Mouse (Mus musculus): ENCODE results near the gene Dnajb14. TPM values are rescaled to one million over a fixed set of nuclear protein-coding genes. Genes with fewer than 3 reads are reported as not detected.

The Dnajb14 gene
- total and polyA plus RNA-seq, 3 experiments, result 2.8 to 7.0 (median 4.4) TPM

DNA sequence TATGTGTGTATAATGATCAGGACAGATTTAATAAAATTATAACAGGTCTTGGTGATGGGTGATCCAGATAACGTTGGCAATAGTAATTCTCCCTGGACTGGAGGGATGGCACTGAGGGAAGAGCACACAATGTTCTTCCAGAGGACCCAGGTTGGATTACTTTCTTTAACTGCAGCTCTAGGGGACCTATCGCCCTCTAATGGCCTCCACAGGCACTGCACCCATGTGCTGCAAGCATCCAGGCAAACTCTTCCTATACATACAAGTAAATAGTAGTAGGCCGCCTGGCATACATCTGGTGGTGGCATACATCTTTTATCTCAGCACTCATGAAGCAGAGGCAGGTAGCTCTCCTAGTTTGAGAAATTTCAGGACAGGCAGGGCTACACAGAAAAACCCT, 27.7 kb downstream of the Dnajb14 start:
- DNase-seq (ENCODE audit: extremely low read depth), result peak; percentile 45
- in situ Hi-C loops (cut with MboI; ENCODE audit: low pct_ligation_motif_present, low pct_unique_long_range_greater_than_20kb, low sequenced_read_pairs) (no loop called here), dilution Hi-C loops (cut with MboI; ENCODE audit: extremely low pct_ligation_motif_present, extremely low pct_unique_long_range_greater_than_20kb, low sequenced_read_pairs) (no loop called here)
- no peak for TF ChIP-seq BHLHE40 (IDR thresholded peaks at IDR 0.05; ENCODE audit: low read depth, low read length)
- no peak for TF ChIP-seq CHD1 (IDR thresholded peaks at IDR 0.05; ENCODE audit: low read depth, low read length)
- no peak for TF ChIP-seq KAT2A (IDR thresholded peaks at IDR 0.05; ENCODE audit: insufficient replicate concordance, low read length)
- no peak for TF ChIP-seq GABPA (IDR thresholded peaks at IDR 0.05; ENCODE audit: insufficient replicate concordance, low read depth, low read length)
- no peak for TF ChIP-seq MAX (IDR thresholded peaks at IDR 0.05; ENCODE audit: low read length)
- no peak for TF ChIP-seq EP300 (IDR thresholded peaks at IDR 0.05; ENCODE audit: low read length)
- no peak for TF ChIP-seq UBTF (IDR thresholded peaks at IDR 0.05; ENCODE audit: low read depth, low read length)
- TF ChIP-seq POLR2A (IDR thresholded peaks at IDR 0.05; ENCODE audit: low read depth, low read length), result no peak
- no peak for TF ChIP-seq CHD2 (IDR thresholded peaks at IDR 0.05; ENCODE audit: low read length)
- peak; percentile 68 for TF ChIP-seq RAD21 (IDR thresholded peaks at IDR 0.05; ENCODE audit: low read depth, low read length)
- peak; percentile 73 for TF ChIP-seq SMC3 (IDR thresholded peaks at IDR 0.05; ENCODE audit: low read depth, low read length)
- peak; percentile 78 to 88 for TF ChIP-seq CTCF (conservative IDR thresholded peaks at IDR 0.05 in 1 of 2, IDR thresholded peaks at IDR 0.05 in 1 of 2; ENCODE audit: low read depth in 2 of 2, low read length in 2 of 2)
- TF ChIP-seq ZKSCAN1 (IDR thresholded peaks at IDR 0.05; ENCODE audit: borderline replicate concordance, low read depth, low read length), result no peak
- TF ChIP-seq ZNF384 (IDR thresholded peaks at IDR 0.05; ENCODE audit: low read depth, low read length), result no peak
- no peak for TF ChIP-seq TCF12 (IDR thresholded peaks at IDR 0.05; ENCODE audit: low read depth, low read length)
- Histone ChIP-seq H3K27ac (ENCODE audit: insufficient read depth, low read depth) (no peak overlapping the region), H3K9ac (ENCODE audit: insufficient read depth, low read depth) (no peak overlapping the region), H3K4me2 (ENCODE audit: insufficient read depth, low read depth, poor library complexity, severe bottlenecking) (no peak overlapping the region), H3K4me1 (ENCODE audit: control insufficient read depth in 1 of 2, insufficient read depth in 2 of 2) (peaks cover 0 to 28% of the 10 kb centered on the region in 2 experiments; a peak in 2 of 4 replicates), H3K79me2 (replicated peaks; ENCODE audit: control insufficient read depth, extremely low read depth, insufficient read depth, poor library complexity, severe bottlenecking) (no peaks in the 10 kb centered on the region), H3K9me3 (replicated peaks; ENCODE audit: low read length) (peaks cover 5% of the 10 kb centered on the region), H3K36me3 (replicated peaks in 1 of 2; ENCODE audit: control insufficient read depth in 1 of 2, insufficient read depth in 1 of 2, low read length in 1 of 2) (peaks cover 35 to 53% of the 10 kb centered on the region in 2 experiments), H3K27me3 (replicated peaks) (no peaks in the 10 kb centered on the region), H3K4me3 (replicated peaks in 1 of 3; ENCODE audit: low read depth in 2 of 3, low read length in 2 of 3, poor library complexity in 1 of 3) (no peak overlapping the region)

DNA sequence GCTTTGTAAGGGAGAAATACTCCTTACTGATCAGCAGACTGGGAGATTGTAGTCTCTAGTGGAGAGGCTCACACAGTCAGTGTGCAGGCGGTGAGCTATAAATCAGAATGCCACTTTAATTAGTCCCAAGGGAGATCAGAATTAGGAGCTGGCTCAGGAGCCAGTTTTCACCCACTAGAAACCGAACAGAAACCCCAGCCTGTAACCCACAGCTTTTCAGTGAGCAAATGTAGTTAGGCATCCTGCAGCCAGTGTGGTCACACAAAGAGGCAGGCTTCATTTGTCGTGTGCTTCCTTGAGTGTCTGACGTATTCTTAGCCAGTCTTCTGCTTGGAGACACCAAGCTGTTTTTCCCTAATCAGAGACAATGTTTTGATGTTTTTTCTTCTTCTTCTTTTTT, 28.9 kb downstream of the Dnajb14 start:
- in situ Hi-C loops (cut with MboI; ENCODE audit: low pct_ligation_motif_present, low pct_unique_long_range_greater_than_20kb, low sequenced_read_pairs) (no loop called here), dilution Hi-C loops (cut with MboI; ENCODE audit: extremely low pct_ligation_motif_present, extremely low pct_unique_long_range_greater_than_20kb, low sequenced_read_pairs) (no loop called here)
- no peak for TF ChIP-seq ETS1 (conservative IDR thresholded peaks at IDR 0.05; ENCODE audit: low read depth, low read length)
- TF ChIP-seq HCFC1 (IDR thresholded peaks at IDR 0.05; ENCODE audit: low read depth, low read length), result no peak
- TF ChIP-seq TCF12 (IDR thresholded peaks at IDR 0.05; ENCODE audit: low read depth, low read length), result no peak
- no peak for TF ChIP-seq BHLHE40 (IDR thresholded peaks at IDR 0.05; ENCODE audit: low read depth, low read length)
- no peak for TF ChIP-seq MYC (IDR thresholded peaks at IDR 0.05; ENCODE audit: low read depth, low read length)
- TF ChIP-seq E2F4 (IDR thresholded peaks at IDR 0.05; ENCODE audit: insufficient replicate concordance, low read depth, low read length), result no peak
- no peak for TF ChIP-seq KAT2A (IDR thresholded peaks at IDR 0.05; ENCODE audit: insufficient replicate concordance, low read length)
- TF ChIP-seq TBP (conservative IDR thresholded peaks at IDR 0.05; ENCODE audit: low read depth, low read length), result no peak
- TF ChIP-seq CHD1 (IDR thresholded peaks at IDR 0.05; ENCODE audit: low read depth, low read length), result no peak
- TF ChIP-seq MAZ (IDR thresholded peaks at IDR 0.05; ENCODE audit: low read depth, low read length), result no peak
- no peak for TF ChIP-seq MAX (IDR thresholded peaks at IDR 0.05; ENCODE audit: low read length)
- TF ChIP-seq SIN3A (IDR thresholded peaks at IDR 0.05; ENCODE audit: low read length), result no peak
- no peak for TF ChIP-seq RCOR1 (conservative IDR thresholded peaks at IDR 0.05; ENCODE audit: low read depth, low read length)
- TF ChIP-seq MEF2A (IDR thresholded peaks at IDR 0.05; ENCODE audit: borderline replicate concordance, low read depth, low read length), result no peak
- no peak for TF ChIP-seq NRF1 (IDR thresholded peaks at IDR 0.05; ENCODE audit: low read depth, low read length)
- TF ChIP-seq IRF4 (IDR thresholded peaks at IDR 0.05; ENCODE audit: low read depth, low read length), result no peak
- DNase-seq (ENCODE audit: extremely low read depth), result no peak
- no peaks in the 10 kb centered on the region for H3K79me2 ChIP-seq (replicated peaks; ENCODE audit: control insufficient read depth, extremely low read depth, insufficient read depth, poor library complexity, severe bottlenecking)
- H3K4me2 ChIP-seq (ENCODE audit: insufficient read depth, low read depth, poor library complexity, severe bottlenecking), result no peak overlapping the region
- H3K27me3 ChIP-seq (replicated peaks), result no peaks in the 10 kb centered on the region
- H3K9ac ChIP-seq (ENCODE audit: insufficient read depth, low read depth), result no peak overlapping the region
- no peak overlapping the region for H3K27ac ChIP-seq (ENCODE audit: insufficient read depth, low read depth)
- H3K36me3 ChIP-seq (replicated peaks in 1 of 2; ENCODE audit: control insufficient read depth in 1 of 2, insufficient read depth in 1 of 2, low read length in 1 of 2), result peaks cover 35 to 57% of the 10 kb centered on the region in 2 experiments
- no peak overlapping the region for H3K4me3 ChIP-seq (replicated peaks in 1 of 3; ENCODE audit: low read depth in 2 of 3, low read length in 2 of 3, poor library complexity in 1 of 3)
- peaks cover 0 to 25% of the 10 kb centered on the region in 2 experiments; a peak in 2 of 4 replicates for H3K4me1 ChIP-seq (ENCODE audit: control insufficient read depth in 1 of 2, insufficient read depth in 2 of 2)
- peaks cover 5% of the 10 kb centered on the region for H3K9me3 ChIP-seq (replicated peaks; ENCODE audit: low read length)

All from CH12.LX (cell line).